Mouse (Mus musculus): ENCODE measurements at regions not wholly inside any gene's neighbourhood (a gene's known extent, or its start where the extent isn't known, plus 50 kb on each side); places are given as distances from the start of the nearest gene placed in this dataset.

DNA sequence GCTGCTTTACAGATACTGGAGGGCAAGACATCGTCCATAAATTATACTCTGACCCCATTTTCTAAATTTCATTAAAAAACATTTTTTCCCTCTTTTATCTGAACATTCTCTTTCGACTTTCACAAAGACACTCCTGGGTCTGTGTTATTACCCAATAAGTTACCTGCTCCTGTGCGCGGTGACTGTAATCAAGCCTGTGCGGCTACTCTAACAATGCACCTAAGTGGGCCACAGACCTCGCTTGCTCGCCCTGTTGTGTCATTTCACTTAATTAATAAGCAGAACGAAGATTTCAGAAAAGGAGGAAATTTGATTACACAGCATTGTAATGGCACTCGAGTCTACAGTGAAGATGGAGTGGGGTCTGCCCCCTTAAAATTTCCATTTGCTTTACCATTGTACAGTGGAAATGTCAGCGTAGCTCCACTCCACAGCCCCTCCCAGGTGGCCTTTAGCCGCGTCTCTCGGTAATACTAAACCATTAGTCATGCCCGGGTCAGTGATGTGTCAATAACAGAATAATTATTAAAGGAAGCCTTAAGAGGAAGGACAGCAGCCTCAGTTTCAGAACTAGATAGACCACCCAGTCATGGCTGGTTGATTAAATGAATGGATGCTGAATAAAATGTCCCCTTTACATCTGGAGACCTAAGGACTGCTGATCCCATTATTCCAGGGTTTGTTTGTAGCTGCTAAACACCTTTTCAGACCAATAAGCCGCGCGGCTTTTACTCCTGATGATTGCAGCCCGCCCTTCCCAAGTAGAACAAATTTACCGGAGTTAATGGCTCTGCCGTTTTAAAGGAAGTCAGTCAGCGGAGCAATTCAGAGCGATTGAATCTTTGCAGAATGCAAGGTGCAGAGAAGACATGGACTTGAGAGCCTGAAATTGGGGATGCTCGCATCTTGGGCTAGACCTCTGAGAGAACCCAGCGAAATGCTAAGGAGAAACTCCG, 194.5 kb upstream of the Creb1 start:
- Histone ChIP-seq H3K4me2 (ENCODE audit: low read depth, low read length) (peak overlapping the region; percentile 8; the same call in 1 of the 2 replicates), H3K4me3 (ENCODE audit: low read depth, low read length) (no peak overlapping the region), H3K9ac (ENCODE audit: low read depth, low read length) (no peak overlapping the region), H3K27me3 (replicated peaks; ENCODE audit: control insufficient read depth, insufficient read depth, low read length) (no peaks in the 10 kb centered on the region), H3K36me3 (ENCODE audit: control insufficient read depth, insufficient read depth, low read length) (no peaks in the 10 kb centered on the region), H3K4me1 (ENCODE audit: control insufficient read depth, insufficient read depth, low read length) (no peaks in the 10 kb centered on the region), H3K9me3 (ENCODE audit: control insufficient read depth, low read length) (no peaks in the 10 kb centered on the region), H3K27ac (replicated peaks; ENCODE audit: low read depth, low read length) (no peak overlapping the region)
- WGBS, result 56% methylated on average over 25 of the region's 25 CpGs
- DNase-seq (ENCODE audit: low spot score) (no peak), ATAC-seq (ENCODE audit: low read depth) (peak; percentile 30; the same call in 1 of the 2 replicates)

DNA sequence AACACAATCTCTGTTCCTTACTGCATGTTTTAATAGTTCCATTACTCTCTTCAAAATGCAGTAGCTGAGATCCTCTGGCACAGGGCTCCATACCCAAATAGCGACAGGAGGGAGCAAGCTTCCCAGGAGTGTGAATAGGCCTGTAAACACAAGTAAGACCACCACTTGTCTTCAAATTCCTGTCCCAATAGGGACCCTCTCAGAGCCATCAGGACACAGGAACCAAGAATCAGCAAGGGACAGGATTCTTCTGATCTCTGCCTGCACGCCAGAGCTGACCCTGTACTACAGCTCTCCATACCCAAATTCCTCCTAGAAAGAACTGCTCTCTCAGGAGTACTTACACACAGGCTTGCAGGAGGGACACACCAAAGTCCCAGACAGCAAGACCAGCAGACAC, 200.9 kb upstream of the Creb1 start:
- Histone ChIP-seq H3K36me3 (ENCODE audit: control insufficient read depth, insufficient read depth, low read length) (no peaks in the 10 kb centered on the region), H3K27me3 (replicated peaks; ENCODE audit: control insufficient read depth, insufficient read depth, low read length) (no peaks in the 10 kb centered on the region), H3K4me1 (ENCODE audit: control insufficient read depth, insufficient read depth, low read length) (no peaks in the 10 kb centered on the region), H3K4me2 (ENCODE audit: low read depth, low read length) (no peak overlapping the region), H3K9ac (ENCODE audit: low read depth, low read length) (no peak overlapping the region), H3K9me3 (ENCODE audit: control insufficient read depth, low read length) (no peaks in the 10 kb centered on the region), H3K27ac (replicated peaks; ENCODE audit: low read depth, low read length) (no peak overlapping the region), H3K4me3 (ENCODE audit: low read depth, low read length) (no peak overlapping the region)
- WGBS, result 77% methylated on average over 2 of the region's 2 CpGs
- DNase-seq (ENCODE audit: low spot score) (no peak), ATAC-seq (ENCODE audit: low read depth) (no peak)

DNA sequence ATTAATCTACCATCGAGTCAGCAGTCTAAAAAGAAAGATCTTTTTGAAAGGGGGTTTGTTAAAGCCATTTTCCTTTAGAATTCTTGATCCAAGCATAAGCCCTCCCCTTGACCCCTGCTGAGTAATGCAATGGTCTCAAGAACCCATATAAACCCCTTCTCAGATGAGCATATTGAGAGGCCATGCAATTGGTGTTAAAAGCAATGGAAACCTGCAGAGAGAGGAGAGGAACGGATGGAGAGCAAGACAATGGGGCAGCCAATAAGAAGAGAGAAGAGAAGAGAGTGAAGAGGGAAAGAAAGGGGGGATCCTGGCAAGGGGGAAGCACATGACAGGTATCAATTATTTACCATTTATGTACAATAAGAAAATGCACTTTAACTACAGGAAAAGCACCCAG, 201.7 kb upstream of the Creb1 start:
- Histone ChIP-seq H3K4me2 (ENCODE audit: low read depth, low read length) (no peak overlapping the region), H3K9me3 (ENCODE audit: control insufficient read depth, low read length) (no peaks in the 10 kb centered on the region), H3K36me3 (ENCODE audit: control insufficient read depth, insufficient read depth, low read length) (no peaks in the 10 kb centered on the region), H3K27me3 (replicated peaks; ENCODE audit: control insufficient read depth, insufficient read depth, low read length) (no peaks in the 10 kb centered on the region), H3K4me1 (ENCODE audit: control insufficient read depth, insufficient read depth, low read length) (no peaks in the 10 kb centered on the region), H3K9ac (ENCODE audit: low read depth, low read length) (no peak overlapping the region), H3K27ac (replicated peaks; ENCODE audit: low read depth, low read length) (no peak overlapping the region), H3K4me3 (ENCODE audit: low read depth, low read length) (no peak overlapping the region)
- DNase-seq (ENCODE audit: low spot score) (no peak), ATAC-seq (ENCODE audit: low read depth) (no peak)
- WGBS, result 45% methylated on average over 2 of the region's 2 CpGs

DNA sequence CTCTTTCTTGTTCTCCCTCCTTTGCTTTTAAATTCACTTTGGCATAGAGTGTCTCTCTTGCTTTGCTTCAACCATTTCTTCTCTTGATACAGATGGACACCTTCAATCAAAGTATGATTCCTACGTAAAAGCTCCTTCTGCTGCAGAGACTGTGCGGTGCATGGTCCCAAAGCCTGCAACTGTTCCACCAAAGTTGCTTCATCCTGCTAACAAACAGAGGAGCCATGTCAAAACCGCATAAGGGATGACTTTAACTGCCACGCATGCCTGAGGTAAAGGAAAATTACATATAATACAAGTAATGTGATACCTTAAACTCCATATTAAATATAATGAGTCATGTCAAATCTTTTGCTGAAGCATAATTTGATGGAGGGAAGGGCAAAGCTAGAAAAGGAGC, 200.1 kb upstream of the Klf7 start:
- Histone ChIP-seq H3K4me1 (ENCODE audit: control insufficient read depth, insufficient read depth, low read length) (peaks cover 3% of the 10 kb centered on the region), H3K36me3 (ENCODE audit: control insufficient read depth, insufficient read depth, low read length) (no peaks in the 10 kb centered on the region), H3K27ac (replicated peaks; ENCODE audit: low read depth, low read length) (no peak overlapping the region), H3K4me2 (ENCODE audit: low read depth, low read length) (no peak overlapping the region), H3K4me3 (ENCODE audit: low read depth, low read length) (no peak overlapping the region), H3K27me3 (replicated peaks; ENCODE audit: control insufficient read depth, insufficient read depth, low read length) (no peaks in the 10 kb centered on the region), H3K9ac (ENCODE audit: low read depth, low read length) (no peak overlapping the region), H3K9me3 (ENCODE audit: control insufficient read depth, low read length) (no peaks in the 10 kb centered on the region)
- 62% methylated on average over 4 of the region's 4 CpGs for WGBS
- no peak for ATAC-seq (ENCODE audit: low read depth)
- DNase-seq (ENCODE audit: low spot score), result no peak

DNA sequence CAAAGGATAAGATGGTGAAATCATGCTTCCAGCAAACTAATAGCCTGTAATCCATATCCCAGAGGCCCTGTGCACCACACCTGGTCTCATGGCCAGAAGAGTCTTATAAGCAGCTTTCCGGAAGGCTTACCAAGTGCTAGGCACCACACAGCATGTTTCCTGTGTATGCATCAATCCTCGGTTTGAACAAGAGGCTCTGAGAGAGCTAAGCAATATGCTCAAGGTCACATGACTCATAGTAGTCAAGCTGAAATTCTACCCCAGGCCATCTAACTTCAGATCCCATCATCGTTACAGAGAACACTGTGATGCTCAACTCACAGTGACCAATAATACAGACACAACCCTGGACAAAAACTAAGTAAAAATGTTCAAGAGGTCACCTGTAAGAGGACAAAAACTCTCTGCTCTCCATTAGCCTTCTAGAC, 197.1 kb upstream of the Klf7 start:
- H3K4me3 ChIP-seq (ENCODE audit: low read depth, low read length), result no peak overlapping the region
- DNase-seq (ENCODE audit: low spot score), result no peak
- H3K27me3 ChIP-seq (replicated peaks; ENCODE audit: control insufficient read depth, insufficient read depth, low read length), result no peaks in the 10 kb centered on the region
- H3K4me2 ChIP-seq (ENCODE audit: low read depth, low read length), result no peak overlapping the region
- no peak overlapping the region for H3K9ac ChIP-seq (ENCODE audit: low read depth, low read length)
- H3K36me3 ChIP-seq (ENCODE audit: control insufficient read depth, insufficient read depth, low read length), result no peaks in the 10 kb centered on the region
- ATAC-seq (ENCODE audit: low read depth), result peak; percentile 68; the same call in 1 of the 2 replicates
- peaks cover 6% of the 10 kb centered on the region for H3K4me1 ChIP-seq (ENCODE audit: control insufficient read depth, insufficient read depth, low read length)
- H3K9me3 ChIP-seq (ENCODE audit: control insufficient read depth, low read length), result no peaks in the 10 kb centered on the region
- 60% methylated on average over 3 of the region's 3 CpGs for WGBS
- no peak overlapping the region for H3K27ac ChIP-seq (replicated peaks; ENCODE audit: low read depth, low read length)

DNA sequence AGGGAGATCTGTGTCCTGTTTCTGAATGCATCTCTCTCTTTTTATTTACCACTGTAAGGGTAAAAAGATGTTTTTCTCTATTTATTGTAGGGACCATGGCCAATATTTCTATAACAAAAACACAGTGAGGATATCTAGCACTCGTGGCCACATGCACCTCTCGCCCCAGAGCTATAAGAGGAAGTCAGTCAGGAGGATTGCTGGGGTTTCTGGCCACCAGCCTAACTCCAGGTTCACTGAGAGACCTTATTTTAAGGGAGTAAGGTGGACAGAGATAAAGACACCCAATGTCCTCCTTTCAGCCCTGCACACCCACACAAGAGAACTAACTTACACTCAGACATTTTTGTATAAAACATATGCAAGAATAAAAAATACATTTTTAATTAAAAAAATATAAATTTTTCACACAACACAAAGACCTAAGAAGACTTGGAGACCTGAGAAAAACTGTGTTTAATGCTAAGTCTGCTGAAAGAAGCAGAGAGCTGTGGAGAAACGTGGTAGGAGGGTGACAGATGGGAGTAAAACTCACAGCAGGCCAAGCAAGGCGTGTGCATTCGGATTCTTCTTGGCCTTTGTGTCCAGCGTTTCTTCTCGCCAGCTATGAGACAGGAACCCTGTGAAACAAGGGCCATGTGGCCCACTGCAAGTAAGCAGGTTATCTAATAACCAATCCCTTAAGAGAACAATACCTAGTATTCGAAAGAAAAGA, 196.5 kb upstream of the Klf7 start:
- Histone ChIP-seq H3K27ac (replicated peaks; ENCODE audit: low read depth, low read length) (no peak overlapping the region), H3K9ac (ENCODE audit: low read depth, low read length) (no peak overlapping the region), H3K36me3 (ENCODE audit: control insufficient read depth, insufficient read depth, low read length) (no peaks in the 10 kb centered on the region), H3K4me2 (ENCODE audit: low read depth, low read length) (no peak overlapping the region), H3K4me1 (ENCODE audit: control insufficient read depth, insufficient read depth, low read length) (peaks cover 6% of the 10 kb centered on the region), H3K9me3 (ENCODE audit: control insufficient read depth, low read length) (no peaks in the 10 kb centered on the region), H3K4me3 (ENCODE audit: low read depth, low read length) (no peak overlapping the region), H3K27me3 (replicated peaks; ENCODE audit: control insufficient read depth, insufficient read depth, low read length) (no peaks in the 10 kb centered on the region)
- ATAC-seq (ENCODE audit: low read depth) (no peak; the same call in 1 of the 2 replicates), DNase-seq (ENCODE audit: low spot score) (no peak)
- WGBS, result 73% methylated on average over 8 of the region's 8 CpGs

DNA sequence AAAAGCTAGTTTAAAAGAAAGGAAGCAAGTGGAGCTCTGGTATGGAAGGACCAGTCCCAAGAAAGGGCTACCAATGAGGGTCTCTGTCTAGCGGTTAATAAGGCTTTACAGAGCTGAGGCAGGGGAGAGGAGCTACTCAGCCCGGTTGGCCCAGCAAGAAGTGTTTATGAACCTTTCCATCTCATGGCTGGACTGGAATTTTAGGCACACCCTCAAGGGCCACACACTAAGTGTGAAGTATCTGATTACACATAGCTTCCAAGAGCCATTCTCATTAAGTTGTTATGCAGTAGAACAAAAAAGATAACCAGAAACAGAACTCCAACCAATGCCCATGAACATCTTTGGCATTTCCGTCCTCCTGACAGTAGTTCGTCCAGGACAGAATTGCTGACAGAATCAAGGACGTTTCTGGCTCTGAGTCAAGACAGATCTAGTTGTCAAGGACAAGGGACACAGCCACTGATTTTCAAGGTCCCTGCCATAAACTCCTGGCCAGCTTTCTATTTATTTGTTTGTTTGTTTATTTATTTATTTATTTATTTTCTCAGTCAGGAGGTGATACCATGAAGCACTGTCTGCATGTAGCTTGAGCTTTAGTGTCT, 195.1 kb upstream of the Klf7 start:
- Histone ChIP-seq H3K27me3 (replicated peaks; ENCODE audit: control insufficient read depth, insufficient read depth, low read length) (no peaks in the 10 kb centered on the region), H3K36me3 (ENCODE audit: control insufficient read depth, insufficient read depth, low read length) (no peaks in the 10 kb centered on the region), H3K4me2 (ENCODE audit: low read depth, low read length) (no peak overlapping the region), H3K9me3 (ENCODE audit: control insufficient read depth, low read length) (no peaks in the 10 kb centered on the region), H3K9ac (ENCODE audit: low read depth, low read length) (no peak overlapping the region), H3K4me3 (ENCODE audit: low read depth, low read length) (no peak overlapping the region), H3K4me1 (ENCODE audit: control insufficient read depth, insufficient read depth, low read length) (peaks cover 6% of the 10 kb centered on the region; the same call in 1 of the 2 replicates), H3K27ac (replicated peaks; ENCODE audit: low read depth, low read length) (no peak overlapping the region)
- ATAC-seq (ENCODE audit: low read depth), result no peak
- DNase-seq (ENCODE audit: low spot score), result no peak
- 64% methylated on average over 5 of the region's 5 CpGs for WGBS

DNA sequence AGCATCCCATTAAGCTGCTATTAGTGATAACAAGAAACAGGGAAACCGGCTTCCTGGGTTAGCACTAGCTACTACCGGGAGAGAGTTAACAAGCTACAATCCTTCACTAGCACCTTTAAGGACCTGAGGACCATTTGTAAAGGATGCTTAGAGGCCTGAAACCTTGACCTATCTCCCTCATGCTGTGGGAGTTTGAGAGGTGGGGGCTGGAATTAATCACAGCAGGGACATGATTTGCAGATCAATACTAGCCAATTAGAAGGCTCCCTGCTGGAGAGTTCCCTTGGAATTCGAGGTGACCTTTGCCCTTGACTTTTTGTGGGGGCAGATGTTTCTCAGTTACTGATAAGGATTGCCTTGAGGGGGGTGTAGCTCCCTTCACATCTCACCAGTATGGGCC, 189.3 kb upstream of the Klf7 start:
- 29% methylated on average over 3 of the region's 3 CpGs for WGBS
- Histone ChIP-seq H3K36me3 (ENCODE audit: control insufficient read depth, insufficient read depth, low read length) (no peaks in the 10 kb centered on the region), H3K27me3 (replicated peaks; ENCODE audit: control insufficient read depth, insufficient read depth, low read length) (no peaks in the 10 kb centered on the region), H3K9me3 (ENCODE audit: control insufficient read depth, low read length) (no peaks in the 10 kb centered on the region), H3K4me3 (ENCODE audit: low read depth, low read length) (no peak overlapping the region), H3K4me2 (ENCODE audit: low read depth, low read length) (no peak overlapping the region), H3K27ac (replicated peaks; ENCODE audit: low read depth, low read length) (no peak overlapping the region), H3K9ac (ENCODE audit: low read depth, low read length) (no peak overlapping the region), H3K4me1 (ENCODE audit: control insufficient read depth, insufficient read depth, low read length) (peaks cover 5% of the 10 kb centered on the region; the same call in 1 of the 2 replicates)
- DNase-seq (ENCODE audit: low spot score) (no peak), ATAC-seq (ENCODE audit: low read depth) (no peak)
